Mouse (Mus musculus): Measurements from ENCODE around the gene Usp20. TPM values are rescaled to one million over a fixed set of nuclear protein-coding genes. Genes with fewer than 3 reads are reported as not detected.

Usp20 gene
- polyA plus RNA-seq, 1 experiment from 2014 or later, result 12.4 TPM

GRCm38 (mm10) chr2:31007208-31007607, 25.1 kb downstream of the Usp20 start:
- H3K27ac ChIP-seq (ENCODE audit: low read depth), result no peak overlapping the region
- no peaks in the 10 kb centered on the region for H3K4me1 ChIP-seq (ENCODE audit: insufficient read depth)
- no peak overlapping the region for H3K4me2 ChIP-seq
- H3K4me3 ChIP-seq (ENCODE audit: low read depth, low read length), result no peak overlapping the region
- no peak for ATAC-seq (ENCODE audit: insufficient read depth)
- no peak overlapping the region for H3K9ac ChIP-seq
- no peak for DNase-seq
- H3K27me3 ChIP-seq (ENCODE audit: insufficient read depth, low read length), result no peaks in the 10 kb centered on the region
- TF ChIP-seq CTCF (IDR thresholded peaks at IDR 0.05; ENCODE audit: low read depth), result no peak
- H3K36me3 ChIP-seq (ENCODE audit: insufficient read depth), result 0 out of 2 replicates have a peak, but pooled peaks cover 15% of the 10 kb centered on the region
- WGBS, result 52% methylated on average over 5 of the region's 5 CpGs
- H3K9me3 ChIP-seq (ENCODE audit: low read depth, low read length), result no peaks in the 10 kb centered on the region

GRCm38 (mm10) chr2:31013371-31014120, 31.5 kb downstream of the Usp20 start:
- Histone ChIP-seq H3K4me2 (no peak overlapping the region), H3K4me3 (ENCODE audit: low read depth, low read length) (no peak overlapping the region), H3K9me3 (ENCODE audit: low read depth, low read length) (no peaks in the 10 kb centered on the region), H3K4me1 (ENCODE audit: insufficient read depth) (no peaks in the 10 kb centered on the region), H3K27ac (ENCODE audit: low read depth) (no peak overlapping the region), H3K27me3 (ENCODE audit: insufficient read depth, low read length) (no peaks in the 10 kb centered on the region), H3K9ac (no peak overlapping the region), H3K36me3 (ENCODE audit: insufficient read depth) (peaks cover 21% of the 10 kb centered on the region; the same call in 1 of the 2 replicates)
- DNase-seq, result no peak
- 65% methylated on average over 14 of the region's 14 CpGs for WGBS
- TF ChIP-seq CTCF (IDR thresholded peaks at IDR 0.05; ENCODE audit: low read depth), result no peak
- no peak for ATAC-seq (ENCODE audit: insufficient read depth)

GRCm38 (mm10) chr2:31017625-31018317, 35.7 kb downstream of the Usp20 start:
- Histone ChIP-seq H3K27me3 (ENCODE audit: insufficient read depth, low read length) (no peaks in the 10 kb centered on the region), H3K9ac (no peak overlapping the region), H3K9me3 (ENCODE audit: low read depth, low read length) (no peaks in the 10 kb centered on the region), H3K36me3 (ENCODE audit: insufficient read depth) (peaks cover 14% of the 10 kb centered on the region; the same call in 1 of the 2 replicates), H3K27ac (ENCODE audit: low read depth) (no peak overlapping the region), H3K4me2 (no peak overlapping the region), H3K4me3 (ENCODE audit: low read depth, low read length) (no peak overlapping the region), H3K4me1 (ENCODE audit: insufficient read depth) (no peaks in the 10 kb centered on the region)
- WGBS, result 90% methylated on average over 18 of the region's 18 CpGs
- no peak for DNase-seq
- TF ChIP-seq CTCF (IDR thresholded peaks at IDR 0.05; ENCODE audit: low read depth), result no peak
- ATAC-seq (ENCODE audit: insufficient read depth), result no peak

DNA sequence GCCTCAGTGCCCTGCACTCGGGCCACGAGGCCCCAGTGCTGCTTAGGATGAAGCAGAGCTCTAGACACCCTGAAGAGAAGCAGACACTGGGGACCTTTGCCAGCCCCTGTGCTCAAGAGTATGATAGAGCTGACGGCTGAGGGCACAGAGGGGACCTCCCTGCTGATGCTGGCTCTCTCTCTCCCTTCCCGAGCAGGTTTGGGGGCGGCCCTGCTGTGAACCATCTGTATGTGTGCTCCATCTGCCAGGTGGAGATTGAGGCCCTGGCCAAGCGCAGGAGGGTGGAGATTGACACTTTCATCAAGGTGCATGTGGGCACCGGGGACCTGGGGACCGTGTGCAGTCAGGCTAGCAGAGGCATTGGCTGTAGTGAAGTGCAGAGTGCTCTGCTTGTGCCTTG, 36.4 kb downstream of the Usp20 start:
- Histone ChIP-seq H3K27me3 (ENCODE audit: insufficient read depth, low read length) (no peaks in the 10 kb centered on the region), H3K4me1 (ENCODE audit: insufficient read depth) (no peaks in the 10 kb centered on the region), H3K9me3 (ENCODE audit: low read depth, low read length) (no peaks in the 10 kb centered on the region), H3K9ac (no peak overlapping the region), H3K36me3 (ENCODE audit: insufficient read depth) (peaks cover 14% of the 10 kb centered on the region; the same call in 1 of the 2 replicates), H3K4me2 (no peak overlapping the region), H3K27ac (ENCODE audit: low read depth) (no peak overlapping the region), H3K4me3 (ENCODE audit: low read depth, low read length) (no peak overlapping the region)
- TF ChIP-seq CTCF (IDR thresholded peaks at IDR 0.05; ENCODE audit: low read depth), result no peak
- WGBS, result 79% methylated on average over 8 of the region's 8 CpGs
- no peak for DNase-seq
- no peak for ATAC-seq (ENCODE audit: insufficient read depth)

- H3K9ac ChIP-seq, result no peak overlapping the region
- ATAC-seq (ENCODE audit: insufficient read depth), result no peak
- H3K4me3 ChIP-seq (ENCODE audit: low read depth, low read length), result no peak overlapping the region
- H3K27ac ChIP-seq (ENCODE audit: low read depth), result no peak overlapping the region
- H3K27me3 ChIP-seq (ENCODE audit: insufficient read depth, low read length), result no peaks in the 10 kb centered on the region
- no peak for DNase-seq
- no peak for TF ChIP-seq CTCF (IDR thresholded peaks at IDR 0.05; ENCODE audit: low read depth)
- H3K4me1 ChIP-seq (ENCODE audit: insufficient read depth), result no peaks in the 10 kb centered on the region
- H3K4me2 ChIP-seq, result no peak overlapping the region
- WGBS, result 79% methylated on average over 8 of the region's 8 CpGs
- peaks cover 14% of the 10 kb centered on the region; the same call in 1 of the 2 replicates for H3K36me3 ChIP-seq (ENCODE audit: insufficient read depth)
- H3K9me3 ChIP-seq (ENCODE audit: low read depth, low read length), result no peaks in the 10 kb centered on the region
Measured at GRCm38 (mm10) chr2:31019011-31019410, 36.9 kb downstream of the Usp20 start.

- Histone ChIP-seq H3K27me3 (ENCODE audit: insufficient read depth, low read length) (no peaks in the 10 kb centered on the region), H3K4me2 (no peak overlapping the region), H3K9me3 (ENCODE audit: low read depth, low read length) (no peaks in the 10 kb centered on the region), H3K4me3 (ENCODE audit: low read depth, low read length) (no peak overlapping the region), H3K36me3 (ENCODE audit: insufficient read depth) (peaks cover 14% of the 10 kb centered on the region; the same call in 1 of the 2 replicates), H3K9ac (no peak overlapping the region), H3K27ac (ENCODE audit: low read depth) (no peak overlapping the region), H3K4me1 (ENCODE audit: insufficient read depth) (no peaks in the 10 kb centered on the region)
- 81% methylated on average over 2 of the region's 2 CpGs for WGBS
- DNase-seq (no peak), ATAC-seq (ENCODE audit: insufficient read depth) (no peak)
- TF ChIP-seq CTCF (IDR thresholded peaks at IDR 0.05; ENCODE audit: low read depth), result no peak
Measured at GRCm38 (mm10) chr2:31020202-31020601, 38.1 kb downstream of the Usp20 start.

DNA sequence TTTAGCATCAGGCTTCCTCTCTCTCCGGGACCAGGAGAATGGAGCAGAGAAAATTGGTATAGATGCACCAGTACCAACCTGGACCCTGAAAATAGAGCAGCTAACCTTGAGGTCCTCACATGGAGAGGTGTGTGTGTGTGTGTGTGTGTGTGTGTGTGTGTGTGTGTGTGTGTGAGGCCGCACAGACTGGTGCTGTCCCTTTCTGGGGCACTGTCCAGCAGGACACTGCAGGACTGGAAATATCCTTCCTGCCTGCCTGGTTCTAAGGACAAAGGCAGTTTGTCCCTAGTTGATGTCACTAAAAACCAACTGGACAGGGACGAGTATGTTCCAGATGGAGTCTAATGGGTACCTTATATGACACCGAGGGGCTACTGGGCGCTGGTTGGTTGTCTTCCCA, 41.9 kb downstream of the Usp20 start:
- Histone ChIP-seq H3K9ac (no peak overlapping the region), H3K27me3 (ENCODE audit: insufficient read depth, low read length) (no peaks in the 10 kb centered on the region), H3K27ac (ENCODE audit: low read depth) (no peak overlapping the region), H3K9me3 (ENCODE audit: low read depth, low read length) (no peaks in the 10 kb centered on the region), H3K4me1 (ENCODE audit: insufficient read depth) (no peaks in the 10 kb centered on the region), H3K4me2 (no peak overlapping the region), H3K36me3 (ENCODE audit: insufficient read depth) (peaks cover 12% of the 10 kb centered on the region; the same call in 1 of the 2 replicates), H3K4me3 (ENCODE audit: low read depth, low read length) (no peak overlapping the region)
- ATAC-seq (ENCODE audit: insufficient read depth) (no peak), DNase-seq (no peak)
- TF ChIP-seq CTCF (IDR thresholded peaks at IDR 0.05; ENCODE audit: low read depth), result no peak
- 75% methylated on average over 5 of the region's 5 CpGs for WGBS

Measured in lung, embryonic 14.5 days (tissue).